Mouse (Mus musculus): ENCODE data around the gene Taar5. TPM values are rescaled to one million over a fixed set of nuclear protein-coding genes. Genes with fewer than 3 reads are reported as not detected.

Taar5 gene
- polyA plus RNA-seq, 1 experiment from 2014 or later: not detected

GRCm38 (mm10) chr10:23960444-23960915, 10.0 kb upstream of the Taar5 start, which contains the start of gene Taar4:
Gene Taar4, plus strand, starts transcription at chr10:23960494.
- H3K4me3 ChIP-seq (ENCODE audit: low read length): no peak within 1 kb of the TSS
- no peaks in the 10 kb centered on the region for H3K27me3 ChIP-seq (replicated peaks; ENCODE audit: control insufficient read depth, insufficient read depth, low read length)
- no peak within 1 kb of the TSS for H3K4me2 ChIP-seq (ENCODE audit: low read depth, low read length)
- H3K4me1 ChIP-seq (ENCODE audit: control insufficient read depth, insufficient read depth, low read length): no peaks in the 10 kb centered on the region
- H3K9me3 ChIP-seq (ENCODE audit: control insufficient read depth, low read length): no peaks in the 10 kb centered on the region
- H3K27ac ChIP-seq (ENCODE audit: low read length): no peak within 1 kb of the TSS
- no peak for ATAC-seq
- H3K36me3 ChIP-seq (ENCODE audit: control insufficient read depth, insufficient read depth, low read length): no peaks in the 10 kb centered on the region
- no peak within 1 kb of the TSS for H3K9ac ChIP-seq (ENCODE audit: low read depth, low read length)
- 94% methylated on average over 13 of the region's 13 CpGs for WGBS

DNA sequence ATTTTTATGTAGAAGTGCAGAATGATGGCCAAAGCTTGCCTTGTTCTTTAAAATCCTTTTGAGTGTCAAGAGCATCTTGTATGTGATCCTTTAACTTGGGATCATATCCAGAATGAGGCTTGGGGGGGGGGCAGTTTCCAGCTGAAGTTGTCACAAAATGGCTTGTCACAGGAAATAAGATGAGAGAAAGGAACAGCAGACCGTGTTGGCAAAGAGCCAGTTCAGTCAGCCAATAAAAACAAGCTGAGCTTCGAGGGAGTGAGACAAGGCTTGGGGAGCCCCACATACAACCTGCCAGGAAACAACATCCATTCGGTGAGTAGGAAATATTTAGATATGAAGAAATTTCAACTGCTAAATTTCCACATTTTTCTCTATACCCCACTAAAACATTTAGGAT, 7.1 kb upstream of the Taar5 start:
- Histone ChIP-seq H3K27me3 (replicated peaks; ENCODE audit: control insufficient read depth, insufficient read depth, low read length) (no peaks in the 10 kb centered on the region), H3K4me3 (ENCODE audit: low read length) (no peak overlapping the region), H3K36me3 (ENCODE audit: control insufficient read depth, insufficient read depth, low read length) (no peaks in the 10 kb centered on the region), H3K9ac (ENCODE audit: low read depth, low read length) (no peak overlapping the region), H3K9me3 (ENCODE audit: control insufficient read depth, low read length) (no peaks in the 10 kb centered on the region), H3K27ac (ENCODE audit: low read length) (no peak overlapping the region), H3K4me1 (ENCODE audit: control insufficient read depth, insufficient read depth, low read length) (no peaks in the 10 kb centered on the region), H3K4me2 (ENCODE audit: low read depth, low read length) (no peak overlapping the region)
- 42% methylated on average over 3 of the region's 3 CpGs for WGBS
- ATAC-seq: no peak

- H3K9ac ChIP-seq (ENCODE audit: low read depth, low read length): no peak overlapping the region
- no peaks in the 10 kb centered on the region for H3K36me3 ChIP-seq (ENCODE audit: control insufficient read depth, insufficient read depth, low read length)
- H3K27me3 ChIP-seq (replicated peaks; ENCODE audit: control insufficient read depth, insufficient read depth, low read length): no peaks in the 10 kb centered on the region
- no peaks in the 10 kb centered on the region for H3K4me1 ChIP-seq (ENCODE audit: control insufficient read depth, insufficient read depth, low read length)
- H3K4me2 ChIP-seq (ENCODE audit: low read depth, low read length): no peak overlapping the region
- H3K27ac ChIP-seq (ENCODE audit: low read length): no peak overlapping the region
- no peak overlapping the region for H3K4me3 ChIP-seq (ENCODE audit: low read length)
- WGBS: 84% methylated on average over 6 of the region's 6 CpGs
- no peaks in the 10 kb centered on the region for H3K9me3 ChIP-seq (ENCODE audit: control insufficient read depth, low read length)
- no peak for ATAC-seq
Measured at GRCm38 (mm10) chr10:23964921-23965610, 5.4 kb upstream of the Taar5 start.

DNA sequence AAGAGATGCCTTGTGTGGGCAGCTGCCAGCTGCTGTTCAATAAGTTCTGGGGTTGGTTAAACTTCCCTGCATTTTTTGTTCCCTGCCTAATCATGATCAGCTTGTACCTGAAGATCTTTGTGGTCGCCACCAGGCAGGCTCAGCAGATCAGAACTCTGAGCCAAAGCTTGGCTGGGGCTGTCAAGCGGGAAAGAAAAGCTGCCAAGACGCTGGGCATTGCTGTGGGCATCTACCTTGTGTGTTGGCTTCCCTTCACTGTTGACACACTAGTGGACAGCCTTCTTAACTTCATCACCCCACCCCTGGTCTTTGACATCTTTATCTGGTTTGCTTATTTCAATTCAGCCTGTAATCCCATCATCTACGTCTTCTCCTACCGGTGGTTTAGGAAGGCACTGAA, 750 bp downstream of the Taar5 start:
- no peaks in the 10 kb centered on the region for H3K9me3 ChIP-seq (ENCODE audit: control insufficient read depth, low read length)
- H3K27me3 ChIP-seq (replicated peaks; ENCODE audit: control insufficient read depth, insufficient read depth, low read length): no peaks in the 10 kb centered on the region
- 73% methylated on average over 5 of the region's 5 CpGs for WGBS
- no peaks in the 10 kb centered on the region for H3K4me1 ChIP-seq (ENCODE audit: control insufficient read depth, insufficient read depth, low read length)
- no peak overlapping the region for H3K4me2 ChIP-seq (ENCODE audit: low read depth, low read length)
- no peak overlapping the region for H3K4me3 ChIP-seq (ENCODE audit: low read length)
- no peak overlapping the region for H3K27ac ChIP-seq (ENCODE audit: low read length)
- no peak for ATAC-seq
- H3K36me3 ChIP-seq (ENCODE audit: control insufficient read depth, insufficient read depth, low read length): no peaks in the 10 kb centered on the region
- H3K9ac ChIP-seq (ENCODE audit: low read depth, low read length): no peak overlapping the region

DNA sequence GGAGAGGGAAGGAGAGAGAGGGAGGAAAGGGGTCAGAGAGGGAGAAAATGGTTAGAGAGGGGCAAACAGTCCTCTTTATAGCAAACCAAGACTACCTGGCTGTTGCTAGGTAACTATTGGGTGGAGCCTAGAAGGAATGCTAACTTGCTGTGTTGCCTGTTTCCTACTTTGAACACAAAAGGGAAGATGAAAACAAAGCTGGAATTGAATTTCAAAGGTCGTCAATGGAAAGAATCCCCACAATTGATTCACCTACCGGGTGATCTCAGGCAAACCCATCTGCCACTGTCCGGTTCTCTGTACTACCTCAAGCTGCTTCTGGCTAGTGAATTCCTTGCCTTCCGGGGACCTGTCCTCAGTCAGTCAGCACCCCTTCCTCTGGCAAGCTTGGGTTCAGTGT, 7.5 kb downstream of the Taar5 start:
- no peak for ATAC-seq
- no peak overlapping the region for H3K27ac ChIP-seq (ENCODE audit: low read length)
- 51% methylated on average over 4 of the region's 4 CpGs for WGBS
- no peaks in the 10 kb centered on the region for H3K27me3 ChIP-seq (replicated peaks; ENCODE audit: control insufficient read depth, insufficient read depth, low read length)
- H3K9me3 ChIP-seq (ENCODE audit: control insufficient read depth, low read length): no peaks in the 10 kb centered on the region
- H3K4me3 ChIP-seq (ENCODE audit: low read length): no peak overlapping the region
- H3K9ac ChIP-seq (ENCODE audit: low read depth, low read length): no peak overlapping the region
- H3K4me1 ChIP-seq (ENCODE audit: control insufficient read depth, insufficient read depth, low read length): no peaks in the 10 kb centered on the region
- H3K4me2 ChIP-seq (ENCODE audit: low read depth, low read length): no peak overlapping the region
- H3K36me3 ChIP-seq (ENCODE audit: control insufficient read depth, insufficient read depth, low read length): no peaks in the 10 kb centered on the region

- Histone ChIP-seq H3K4me3 (ENCODE audit: low read length) (no peak overlapping the region), H3K27me3 (replicated peaks; ENCODE audit: control insufficient read depth, insufficient read depth, low read length) (no peaks in the 10 kb centered on the region), H3K9me3 (ENCODE audit: control insufficient read depth, low read length) (no peaks in the 10 kb centered on the region), H3K36me3 (ENCODE audit: control insufficient read depth, insufficient read depth, low read length) (no peaks in the 10 kb centered on the region), H3K4me2 (ENCODE audit: low read depth, low read length) (no peak overlapping the region), H3K4me1 (ENCODE audit: control insufficient read depth, insufficient read depth, low read length) (no peaks in the 10 kb centered on the region), H3K9ac (ENCODE audit: low read depth, low read length) (no peak overlapping the region), H3K27ac (ENCODE audit: low read length) (no peak overlapping the region)
- ATAC-seq: peak; percentile 87
- WGBS: 47% methylated on average over 16 of the region's 16 CpGs
Measured at GRCm38 (mm10) chr10:23978901-23979705, 8.6 kb downstream of the Taar5 start.

DNA sequence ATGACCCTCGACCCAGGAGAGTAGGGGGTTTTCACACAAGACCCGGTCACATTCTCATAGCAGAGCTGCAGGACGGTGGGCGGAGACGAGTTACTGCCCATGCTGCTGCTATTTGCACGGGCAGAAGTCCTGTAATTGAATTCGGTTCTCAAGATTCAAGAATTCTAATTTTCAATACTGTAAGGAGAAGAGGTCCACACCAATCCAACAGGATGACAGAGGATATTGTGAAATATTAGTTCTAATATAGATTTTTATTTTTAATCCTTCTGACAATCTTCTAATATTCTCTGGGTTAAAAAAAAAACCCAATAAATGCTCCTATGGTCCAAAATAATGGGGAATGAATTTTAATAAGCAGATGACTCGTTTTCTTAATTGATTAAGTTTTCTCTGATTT, 15.0 kb downstream of the Taar5 start, which contains the start of gene Taar6:
Taar6 (minus strand) TSS at position 101 of the 400 bp plus-strand sequence.
- no peak within 1 kb of the TSS for H3K9ac ChIP-seq (ENCODE audit: low read depth, low read length)
- H3K36me3 ChIP-seq (ENCODE audit: control insufficient read depth, insufficient read depth, low read length): no peaks in the 10 kb centered on the region
- no peak for ATAC-seq
- H3K4me2 ChIP-seq (ENCODE audit: low read depth, low read length): no peak within 1 kb of the TSS
- H3K4me1 ChIP-seq (ENCODE audit: control insufficient read depth, insufficient read depth, low read length): no peaks in the 10 kb centered on the region
- no peak within 1 kb of the TSS for H3K27ac ChIP-seq (ENCODE audit: low read length)
- no peak within 1 kb of the TSS for H3K4me3 ChIP-seq (ENCODE audit: low read length)
- WGBS: 69% methylated on average over 8 of the region's 8 CpGs
- H3K9me3 ChIP-seq (ENCODE audit: control insufficient read depth, low read length): no peaks in the 10 kb centered on the region
- no peaks in the 10 kb centered on the region for H3K27me3 ChIP-seq (replicated peaks; ENCODE audit: control insufficient read depth, insufficient read depth, low read length)

DNA sequence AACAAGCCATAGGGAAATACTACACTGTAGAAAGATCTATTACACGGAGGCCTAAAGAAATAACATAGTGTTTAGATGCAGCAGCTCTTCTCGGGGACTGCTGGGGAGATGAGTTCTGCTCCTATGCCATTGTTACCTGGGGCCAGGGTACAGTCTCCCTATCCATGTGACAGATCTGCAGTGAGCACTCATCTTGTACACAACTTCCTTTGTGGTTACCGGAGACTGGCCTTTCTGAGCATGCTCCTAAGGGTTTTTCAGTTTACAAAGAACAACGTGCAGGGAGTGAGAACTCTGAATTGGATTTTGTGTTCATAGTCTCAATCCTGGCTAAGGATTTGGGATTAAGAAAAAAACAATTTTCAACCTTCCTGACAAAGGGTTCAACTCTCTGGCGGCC, 15.9 kb downstream of the Taar5 start:
- Histone ChIP-seq H3K9ac (ENCODE audit: low read depth, low read length) (no peak overlapping the region), H3K27me3 (replicated peaks; ENCODE audit: control insufficient read depth, insufficient read depth, low read length) (no peaks in the 10 kb centered on the region), H3K4me1 (ENCODE audit: control insufficient read depth, insufficient read depth, low read length) (no peaks in the 10 kb centered on the region), H3K36me3 (ENCODE audit: control insufficient read depth, insufficient read depth, low read length) (no peaks in the 10 kb centered on the region), H3K27ac (ENCODE audit: low read length) (no peak overlapping the region), H3K4me3 (ENCODE audit: low read length) (no peak overlapping the region), H3K4me2 (ENCODE audit: low read depth, low read length) (no peak overlapping the region), H3K9me3 (ENCODE audit: control insufficient read depth, low read length) (no peaks in the 10 kb centered on the region)
- ATAC-seq: no peak
- WGBS: 81% methylated on average over 5 of the region's 5 CpGs

DNA sequence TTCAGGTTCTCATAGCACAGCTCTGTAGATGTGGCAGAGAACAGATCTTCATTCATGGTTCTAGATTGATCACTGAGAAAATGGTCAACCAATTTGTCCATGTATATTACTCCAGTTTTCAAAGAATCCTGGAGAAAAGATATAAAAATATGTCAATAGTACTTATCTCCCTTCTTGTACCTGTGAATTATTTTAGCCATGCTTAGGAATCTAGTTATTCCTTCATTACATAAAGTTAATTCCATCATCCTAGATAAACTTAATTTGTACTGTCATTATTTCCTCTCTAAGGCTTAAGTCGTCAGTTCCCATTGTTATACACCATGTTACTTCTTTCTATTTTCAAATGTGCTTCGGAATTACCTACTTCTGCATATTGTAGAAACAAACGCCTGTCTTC, 22.9 kb downstream of the Taar5 start, which contains the start of gene Taar7a:
Taar7a (minus strand) TSS at position 101 of the 400 bp plus-strand sequence.
- H3K4me2 ChIP-seq (ENCODE audit: low read depth, low read length): no peak within 1 kb of the TSS
- no peak for ATAC-seq
- WGBS: 79% methylated on average over 3 of the region's 3 CpGs

More for the DNA sequence above, 22.9 kb downstream of the Taar5 start, which contains the start of gene Taar7a:
- H3K27me3 ChIP-seq (replicated peaks; ENCODE audit: control insufficient read depth, insufficient read depth, low read length): no peaks in the 10 kb centered on the region
- no peak within 1 kb of the TSS for H3K4me3 ChIP-seq (ENCODE audit: low read length)
- no peak within 1 kb of the TSS for H3K27ac ChIP-seq (ENCODE audit: low read length)
- no peaks in the 10 kb centered on the region for H3K9me3 ChIP-seq (ENCODE audit: control insufficient read depth, low read length)
- H3K9ac ChIP-seq (ENCODE audit: low read depth, low read length): no peak within 1 kb of the TSS
- H3K4me1 ChIP-seq (ENCODE audit: control insufficient read depth, insufficient read depth, low read length): no peaks in the 10 kb centered on the region
- H3K36me3 ChIP-seq (ENCODE audit: control insufficient read depth, insufficient read depth, low read length): no peaks in the 10 kb centered on the region

Measured in intestine, embryonic 16.5 days (tissue).